ENCODE assay signal across 9 mouse cellular contexts in the genomic region with DNA sequence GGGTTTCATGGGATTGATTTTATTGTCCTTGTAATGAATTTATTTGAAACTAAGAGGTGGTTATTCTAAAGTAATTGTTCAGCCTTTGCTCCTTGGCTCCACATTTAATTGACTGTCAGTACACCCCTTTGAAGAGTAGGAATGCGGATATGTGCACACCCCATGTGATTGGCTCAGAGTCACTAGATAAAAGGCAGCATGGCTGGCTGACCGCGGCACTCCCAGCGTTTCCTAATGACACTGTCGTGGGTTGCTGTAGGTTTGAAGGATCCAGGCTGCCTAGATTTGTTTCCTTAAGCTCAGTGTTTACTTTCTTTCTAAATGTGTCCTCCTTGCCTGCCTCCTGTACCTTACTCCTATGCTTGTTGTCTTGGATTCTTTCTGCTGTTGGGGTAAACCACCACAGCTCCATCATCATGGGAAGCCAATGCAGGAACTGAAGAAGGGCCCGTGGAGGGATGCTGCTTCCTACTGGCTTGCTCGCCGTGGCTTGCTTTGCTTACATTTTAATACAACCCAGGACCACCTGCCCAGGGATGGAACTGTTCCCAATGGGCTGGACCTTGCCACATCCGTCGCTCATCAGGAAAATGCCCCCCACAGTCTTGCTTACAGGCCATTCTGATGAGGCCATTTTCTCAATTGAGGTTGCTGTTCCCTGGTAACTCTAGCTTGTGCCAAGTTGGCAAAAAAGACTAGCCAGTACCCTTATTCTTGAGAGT.
A peak's percentile ranks its signal among the peaks of the same experiment; 100 is the strongest.
DNase-seq lines count a peak whose midpoint lies in the region; ATAC-seq lines count a peak whose summit lies in the region.
"Had no signal": no experiment of that assay in that cellular context is flagged by ENCODE, and none has a peak within 500 bp of the region (broad histone marks: within the 10 kb centered on the region; RNA-seq: fewer than 3 reads in every experiment).

No protein-coding gene starts in this region.

- peak; percentile 17 to 34 for DNase-seq in lung, adult 18-20 months
- DNase-seq in lung, postnatal 25 days (ENCODE audit: low spot score), result no peak
- DNase-seq in kidney, postnatal 36 days, result peak; percentile 34 to 48
- peak; percentile 80 for DNase-seq in retina, postnatal 1 day
- no peak for DNase-seq in cerebellum, adult 9-11 months
- no peak for DNase-seq in thymus, postnatal 14 days
- DNase-seq in adrenal gland, adult 18-20 months (ENCODE audit: low spot score in 2 of 2), result no peak
- DNase-seq: thymus, adult 2 months had no signal

- peak; percentile 33; the same call in 1 of the 2 replicates for ATAC-seq in granulocyte monocyte progenitor cell, adult 5-6 weeks (replicated peaks; ENCODE audit: poor library complexity, severe bottlenecking)

Comparison
In these comparisons a context has a peak if more than half of its experiments do, and no peak if none do; other contexts are left out.
1. DNase-seq: peak in lung, adult 18-20 months (2 of 2), kidney, postnatal 36 days (2 of 2) and retina, postnatal 1 day (single experiment); none in lung, postnatal 25 days (single experiment), cerebellum, adult 9-11 months (single experiment), thymus, postnatal 14 days (single experiment) and adrenal gland, adult 18-20 months (0 of 2).